Mouse (Mus musculus) brain, embryonic 14.5 days (tissue): Measurements from ENCODE around the gene Tjp1.

ENCODE experiments used
- CTCF ChIP-seq: fragments of 200-500 bp; IDR thresholded peaks from 2 replicates; pipeline ENCODE4 v1.5.1; 2012; ENCODE audit warnings: inconsistent platforms, mild to moderate bottlenecking, moderate library complexity, borderline replicate concordance; ENCODE audit not compliant: insufficient read depth, insufficient read length; ENCODE audit errors: extremely low read depth
- POLR2A ChIP-seq: fragments of 200-500 bp; IDR thresholded peaks from 2 replicates; pipeline ENCODE4 v1.6.1; 2012; ENCODE audit warnings: mild to moderate bottlenecking, inconsistent platforms, borderline replicate concordance; ENCODE audit not compliant: poor library complexity, insufficient read depth, insufficient read length, severe bottlenecking; ENCODE audit errors: extremely low read depth

DNA sequence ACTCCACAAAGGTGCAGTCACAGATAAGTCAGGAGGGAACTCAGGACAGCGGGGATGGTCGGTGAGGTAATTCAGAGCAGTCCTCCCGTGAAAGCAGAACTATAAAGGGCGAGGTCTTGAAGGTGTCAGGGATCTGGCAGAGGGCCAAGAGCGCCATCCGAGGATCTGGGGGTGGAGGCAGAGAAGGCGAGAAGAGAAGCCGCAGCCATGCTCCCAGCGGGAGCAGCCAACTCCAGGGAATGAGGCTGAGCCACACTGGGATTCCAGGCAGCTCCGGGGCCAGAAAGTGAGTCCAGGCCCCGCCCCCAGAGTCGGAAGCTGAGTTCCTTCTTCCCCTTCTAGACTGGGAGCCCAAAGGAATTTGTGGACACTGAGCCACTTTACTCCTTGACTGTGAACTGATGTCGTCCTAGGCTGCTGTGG, 41.3 kb downstream of the Tjp1 start:
- no peak for TF ChIP-seq CTCF
- TF ChIP-seq POLR2A: no peak
